Mouse (Mus musculus): ENCODE data around the gene Mpv17l2.

Mpv17l2 gene

DNA sequence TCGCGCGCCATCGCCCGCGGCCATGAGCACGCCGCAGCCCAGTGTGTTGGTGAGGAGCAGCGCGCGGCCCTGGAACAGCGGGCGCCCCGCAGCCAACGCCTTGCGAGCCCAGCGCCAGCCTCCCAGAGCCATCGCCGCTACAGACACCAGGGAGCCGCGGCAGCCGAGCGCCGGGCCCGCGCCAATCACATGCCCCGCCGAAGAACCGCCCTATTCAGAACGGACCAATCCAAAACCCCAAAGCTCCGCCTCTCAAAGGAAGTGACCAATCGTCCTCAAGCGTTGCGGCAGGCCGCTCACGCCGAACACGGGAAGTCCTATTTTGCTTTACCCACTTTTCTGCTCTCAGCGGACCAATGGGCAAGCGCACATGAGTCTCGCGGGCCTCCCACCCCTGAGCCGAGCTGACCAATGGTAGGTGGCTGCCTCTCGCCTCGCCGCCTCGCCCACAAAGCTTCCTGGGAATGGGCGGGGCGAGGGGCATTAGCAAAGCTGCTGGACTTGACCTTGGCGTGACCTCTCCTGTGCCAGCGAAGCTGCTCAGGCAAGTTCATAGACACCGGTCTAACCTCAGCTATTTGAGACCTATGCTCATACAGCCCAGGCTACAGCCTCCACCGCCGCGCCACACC is at the start of gene Mpv17l2:
TSS of gene Mpv17l2 (minus strand) at position 172 of the 632 bp plus-strand sequence.
- DNase-seq: peak; percentile 98

DNA sequence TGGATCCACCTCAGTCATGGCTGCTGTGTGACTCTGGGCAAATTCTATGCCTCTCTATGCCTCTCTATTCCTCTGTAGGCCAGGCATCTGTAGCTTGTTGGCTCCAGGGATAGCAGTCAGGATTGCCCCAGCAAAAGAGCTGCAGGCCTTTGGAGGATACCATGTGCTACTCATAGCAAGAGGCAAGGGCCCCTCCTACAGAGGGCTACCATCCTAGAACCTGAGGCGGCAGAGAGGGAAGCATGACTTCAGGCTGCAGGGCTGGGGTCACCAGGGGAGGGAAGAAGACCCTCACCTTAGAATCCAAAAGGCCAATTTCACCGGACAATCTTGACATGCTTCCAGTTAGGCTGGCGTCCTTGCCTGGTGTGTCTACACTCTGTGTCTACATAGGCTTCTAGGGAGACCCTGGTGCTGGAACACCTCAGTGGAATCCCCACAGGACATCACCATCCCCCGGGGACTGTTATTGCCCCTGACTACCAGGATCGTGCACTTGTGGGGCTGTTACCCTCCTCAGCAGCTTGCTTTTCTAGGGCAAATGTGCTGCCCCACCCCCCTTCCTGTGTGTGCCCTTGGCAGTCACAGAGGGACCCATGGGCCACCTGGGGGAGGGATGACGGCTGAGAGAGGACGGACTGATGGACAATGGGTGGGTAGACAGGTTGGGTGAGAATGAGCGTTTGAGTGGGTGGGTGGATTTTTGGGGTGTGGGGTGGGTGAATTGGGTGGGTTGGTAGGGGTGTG is 48.4 kb upstream of the Mpv17l2 start:
- DNase-seq: no peak

DNA sequence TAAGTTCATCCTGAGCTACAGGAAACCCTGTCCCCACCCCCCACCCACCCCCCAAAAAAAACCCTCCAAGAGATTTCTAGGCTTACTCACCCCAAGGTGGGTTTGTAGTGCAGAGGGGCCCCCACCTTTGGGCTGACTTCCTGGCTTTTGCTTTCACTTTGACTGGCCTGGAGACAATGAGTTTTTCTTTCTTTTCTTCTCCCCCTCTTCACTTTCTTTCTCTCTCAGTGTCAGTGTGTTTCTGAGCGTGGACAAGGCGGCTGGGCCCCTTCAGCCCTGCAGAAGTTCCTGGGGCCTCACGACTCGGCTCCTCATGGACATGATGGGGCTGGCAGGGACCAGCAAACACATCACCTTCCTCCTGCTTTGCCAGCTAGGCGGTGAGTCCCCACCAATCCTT is 47.5 kb upstream of the Mpv17l2 start, which contains the start of gene Il12rb1:
TSS of gene Il12rb1 (plus strand) at position 211 of the 400 bp plus-strand sequence.
- DNase-seq: no peak

DNA sequence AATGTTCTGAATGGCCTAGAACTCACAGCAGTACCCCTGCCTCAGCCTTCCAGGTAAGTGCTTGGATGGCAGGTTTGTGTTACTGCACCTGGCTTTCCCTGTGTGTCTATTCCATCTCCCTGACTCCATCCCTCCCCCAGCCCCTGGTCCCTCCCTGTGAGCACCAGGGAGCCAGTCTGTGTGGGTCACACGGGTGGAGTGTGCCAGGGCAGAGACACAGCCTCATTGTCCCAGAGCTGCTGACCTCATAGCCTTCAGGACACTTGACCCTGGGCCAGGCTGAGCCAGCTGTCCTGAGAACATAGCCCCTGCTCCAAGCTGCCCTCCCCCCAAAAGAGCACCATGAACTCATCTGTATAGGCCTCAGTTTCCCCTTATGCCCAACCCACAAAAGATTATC is 46.6 kb upstream of the Mpv17l2 start:
- DNase-seq: no peak

DNA sequence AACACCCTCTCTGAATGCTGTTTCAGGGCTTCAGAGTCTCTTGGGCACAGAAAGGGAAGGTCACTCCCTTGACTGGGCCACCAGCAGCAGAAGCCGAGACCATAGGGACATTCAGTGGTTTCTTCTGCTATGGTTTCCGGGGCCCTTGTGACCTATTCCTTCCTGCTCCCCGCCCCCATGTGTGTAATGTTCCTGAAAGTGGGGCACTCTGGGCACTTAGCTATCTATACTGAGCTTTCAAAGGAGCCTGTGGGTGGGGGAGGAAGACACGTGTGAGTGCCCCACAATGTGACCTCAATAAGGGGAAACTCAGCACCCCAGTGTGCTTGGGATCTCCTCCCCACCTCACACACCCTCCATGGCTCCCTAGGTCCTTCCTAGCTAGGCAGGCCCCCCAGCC is 45.8 kb upstream of the Mpv17l2 start:
- DNase-seq: no peak

DNA sequence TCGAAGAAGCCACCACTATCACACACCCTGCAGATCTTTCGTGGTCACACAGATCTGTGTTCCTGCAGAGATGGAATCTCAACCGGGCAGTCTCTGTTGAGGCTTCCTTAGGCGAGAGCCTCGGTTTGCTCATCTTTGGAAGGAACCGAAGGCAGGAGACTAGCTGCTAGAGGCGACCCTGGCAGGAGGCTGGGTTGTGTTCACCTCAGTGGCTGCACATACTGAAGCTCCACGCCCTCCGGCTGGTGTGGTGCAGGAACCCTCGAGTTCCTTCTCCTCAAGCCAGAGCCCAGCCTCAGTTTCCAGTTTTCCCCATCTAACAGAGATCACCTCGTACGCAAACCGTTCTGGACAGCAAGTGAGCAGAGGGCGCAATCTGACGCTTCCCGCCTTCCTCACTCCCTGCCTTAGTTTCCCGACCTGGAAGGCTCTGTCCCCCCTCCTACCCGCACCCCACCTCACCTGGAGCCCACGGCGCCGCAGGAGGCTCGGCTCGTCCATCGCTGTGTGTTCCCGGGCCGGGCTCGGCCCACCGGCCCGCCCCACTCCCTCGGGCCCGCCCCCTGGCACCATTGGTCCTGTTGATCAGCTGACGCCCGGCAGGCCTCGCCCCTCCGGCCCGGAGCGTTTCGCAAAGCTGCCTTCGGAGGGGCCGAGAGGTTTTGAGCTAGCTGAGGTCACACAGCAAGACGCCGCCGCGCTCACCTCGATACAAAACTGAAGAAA is 43.9 kb upstream of the Mpv17l2 start, which contains the start of gene Mast3:
TSS of gene Mast3 (minus strand) at position 574 of the 726 bp plus-strand sequence.
- DNase-seq: peak; percentile 88

DNA sequence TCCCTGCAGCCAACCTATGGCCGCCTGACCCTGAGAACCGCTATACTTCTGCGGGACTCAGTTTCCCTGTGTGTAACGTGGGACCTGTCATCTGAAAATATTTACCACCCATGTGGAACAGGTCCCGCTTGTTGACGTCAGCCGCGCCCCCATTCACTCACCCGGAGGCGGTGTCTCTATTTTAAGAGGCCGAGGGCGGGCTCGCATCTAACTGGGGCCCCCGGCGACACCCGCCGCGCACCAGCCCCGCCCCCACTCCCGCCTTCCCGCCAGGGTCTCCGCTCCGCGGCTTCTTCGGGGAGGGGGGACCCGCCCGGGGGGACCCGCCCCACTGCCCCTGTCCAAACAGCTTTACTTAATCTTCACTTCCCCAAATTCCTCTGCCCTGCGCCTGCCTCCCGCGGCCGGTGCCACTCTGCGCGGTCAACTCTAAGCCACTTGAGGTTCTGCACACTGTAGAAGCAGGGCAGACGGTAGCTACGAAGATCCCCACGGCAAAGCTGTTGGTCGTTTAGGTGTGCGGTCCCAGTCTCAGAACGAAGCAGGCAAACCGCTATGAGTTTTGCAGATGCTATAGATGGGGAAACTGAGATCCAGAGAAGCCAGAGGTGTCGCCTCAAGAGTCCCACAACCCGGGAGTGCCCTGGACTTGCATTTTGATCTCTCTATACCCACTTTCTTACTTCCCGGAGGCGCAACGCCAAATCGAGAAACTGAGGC is 43.2 kb upstream of the Mpv17l2 start:
- peak; percentile 79 for DNase-seq

DNA sequence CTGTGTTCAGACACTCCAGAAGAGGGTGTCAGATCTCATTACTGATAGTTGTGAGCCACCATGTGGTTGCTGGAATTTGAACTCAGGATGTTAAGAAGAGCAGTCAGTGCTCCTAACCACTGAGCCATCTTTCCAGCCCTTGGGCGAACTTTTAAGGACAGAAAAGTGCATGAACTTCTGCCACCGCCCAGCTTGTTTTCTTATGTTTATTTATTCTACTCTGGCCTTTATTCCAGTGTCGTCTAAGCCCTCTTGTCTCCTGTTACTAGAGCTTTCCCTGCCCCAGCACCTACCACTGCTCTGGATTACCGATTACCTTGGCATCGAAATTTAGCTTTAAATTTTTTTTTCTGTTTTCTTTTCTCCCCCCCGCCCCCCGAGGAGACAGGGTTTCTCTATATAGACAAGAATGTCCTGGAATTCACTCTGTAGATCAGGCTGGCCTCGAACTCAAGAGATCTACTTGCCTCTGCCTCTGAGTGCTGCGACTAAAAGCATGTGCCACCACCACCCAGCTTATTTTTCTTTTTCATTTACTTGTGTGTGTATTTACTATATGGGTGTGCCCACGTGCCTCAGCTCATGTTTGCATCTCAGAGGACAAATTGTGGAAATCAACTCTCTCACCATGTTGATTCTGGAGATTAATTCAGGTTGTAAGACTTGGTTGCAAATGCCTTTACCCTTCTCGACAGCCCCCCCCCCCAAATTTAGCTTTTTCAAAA is 42.2 kb upstream of the Mpv17l2 start:
- no peak for DNase-seq

DNA sequence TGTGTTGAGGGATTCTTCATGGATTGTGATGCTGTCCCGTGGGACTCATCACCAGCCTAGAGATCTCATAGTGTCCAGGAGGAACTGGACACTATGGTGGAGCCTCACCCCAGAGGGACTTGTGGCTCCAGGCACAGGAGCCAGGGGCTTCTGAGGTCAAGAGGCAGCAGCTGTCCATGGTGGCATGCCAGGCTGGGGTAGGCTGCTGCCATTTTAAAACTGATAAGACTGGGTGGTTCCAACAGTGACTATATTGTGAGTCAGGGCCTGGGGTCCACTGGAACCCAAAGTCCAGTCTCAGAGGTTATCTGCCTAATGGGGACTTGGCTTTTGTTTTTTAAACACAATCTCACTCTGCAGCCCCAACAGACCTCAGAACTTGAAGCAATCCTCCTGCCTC is 41.1 kb upstream of the Mpv17l2 start:
- no peak for DNase-seq

DNA sequence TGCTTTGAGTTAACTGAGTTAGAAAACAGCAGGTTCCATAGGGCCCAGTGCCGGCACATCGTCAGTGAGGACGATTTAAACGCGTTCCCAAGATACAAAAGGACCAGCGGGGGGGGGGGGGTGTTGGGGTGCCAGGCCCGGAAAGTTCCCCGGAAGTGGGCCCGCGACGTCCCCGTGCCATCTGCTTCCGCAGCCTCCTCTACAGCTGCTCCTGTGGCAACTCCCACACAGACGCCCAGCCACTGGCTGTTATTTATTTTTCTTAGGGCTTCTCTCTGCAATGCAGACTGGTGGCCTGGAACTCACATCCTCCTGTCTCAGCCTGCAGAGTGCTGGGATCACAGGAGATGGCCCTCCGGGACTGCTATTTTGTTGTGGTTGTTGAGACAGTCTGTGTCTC is 40.4 kb upstream of the Mpv17l2 start:
- DNase-seq: peak; percentile 81

DNA sequence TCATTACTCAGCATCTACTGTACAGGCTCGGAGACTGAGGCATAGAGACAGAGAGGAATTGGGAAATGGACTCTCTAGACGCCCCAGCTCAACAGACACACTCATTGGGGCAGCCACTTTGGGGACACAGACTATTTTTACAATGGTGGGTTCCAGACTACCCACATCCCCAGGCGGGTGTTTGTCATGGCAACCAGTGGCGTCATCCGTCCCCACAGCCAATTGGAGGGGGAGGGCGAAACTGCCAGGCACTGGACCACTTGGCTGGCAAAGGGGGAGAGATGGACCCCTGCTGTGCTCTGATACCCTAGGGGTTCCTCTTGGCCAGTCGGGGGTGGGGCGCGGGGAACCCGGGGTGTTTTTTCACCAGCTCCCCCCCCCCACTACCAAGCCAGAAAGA is 39.9 kb upstream of the Mpv17l2 start:
- DNase-seq: peak; percentile 75

DNA sequence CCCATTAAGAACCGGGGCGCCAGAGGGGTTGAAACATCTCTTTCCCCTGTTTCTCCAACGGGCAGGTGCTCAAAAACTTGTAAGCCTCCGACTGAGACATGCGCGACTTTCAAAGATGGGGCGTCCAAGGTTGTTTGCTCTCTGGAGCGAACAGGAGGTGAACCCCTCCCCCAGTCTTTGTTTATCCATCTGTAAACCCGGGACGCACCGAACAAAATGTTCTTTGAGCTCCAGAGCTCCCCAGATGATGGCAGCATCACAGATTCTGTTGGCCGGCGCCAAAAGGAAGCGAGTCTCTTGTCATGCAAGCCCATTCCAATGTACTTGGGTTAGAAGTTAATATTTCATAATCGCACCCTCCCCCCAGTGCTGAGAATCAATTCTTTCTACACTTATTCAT is 37.5 kb upstream of the Mpv17l2 start:
- no peak for DNase-seq

DNA sequence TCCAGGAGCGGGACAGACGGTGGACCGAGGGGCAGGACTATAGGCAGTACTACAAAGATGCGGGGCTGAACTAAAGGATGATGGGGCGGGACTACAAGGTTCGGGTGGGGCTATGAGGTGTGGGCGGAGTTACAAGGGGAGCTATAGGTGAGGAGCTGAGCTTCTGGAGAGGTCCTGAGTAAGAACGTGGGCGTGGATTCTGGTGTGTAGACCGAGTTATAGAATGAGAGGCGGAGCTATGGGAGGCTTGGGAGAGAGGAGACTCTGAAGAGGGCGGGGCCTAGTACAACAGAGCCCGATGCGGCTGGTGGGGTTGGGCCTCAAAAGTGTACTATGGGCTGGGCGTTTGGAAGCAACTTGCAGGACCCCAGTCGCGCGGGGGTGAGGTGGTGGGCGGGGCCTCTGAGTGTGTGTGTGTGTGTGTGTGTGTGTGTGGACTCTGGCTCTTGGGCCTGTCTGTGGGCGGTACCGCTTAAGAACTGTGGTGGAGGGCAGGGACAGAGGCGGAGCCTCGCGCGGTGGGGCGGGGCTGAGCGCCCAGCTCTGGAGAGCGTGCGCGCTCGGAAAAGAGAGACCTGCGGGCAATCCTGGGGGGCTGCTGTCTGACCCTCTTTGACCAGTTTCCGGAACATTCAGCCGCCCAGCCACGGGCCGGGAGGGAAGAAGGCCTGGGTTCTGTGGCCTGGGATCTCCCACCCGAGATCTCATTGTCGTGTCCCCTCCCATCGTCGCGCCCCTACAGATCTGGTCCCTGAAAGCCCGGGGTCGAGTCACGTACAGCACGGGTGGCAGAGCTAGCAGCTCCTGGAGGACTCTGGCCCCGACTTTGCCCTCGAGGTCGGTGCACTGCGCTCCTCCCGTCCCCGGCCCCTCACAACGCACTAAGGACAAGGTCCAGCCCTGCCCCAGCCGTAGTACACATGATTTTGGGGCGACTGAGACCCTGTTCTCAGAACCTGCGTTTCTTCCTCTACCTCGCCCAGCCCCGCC is 36.6 kb upstream of the Mpv17l2 start:
- peak; percentile 87 for DNase-seq

DNA sequence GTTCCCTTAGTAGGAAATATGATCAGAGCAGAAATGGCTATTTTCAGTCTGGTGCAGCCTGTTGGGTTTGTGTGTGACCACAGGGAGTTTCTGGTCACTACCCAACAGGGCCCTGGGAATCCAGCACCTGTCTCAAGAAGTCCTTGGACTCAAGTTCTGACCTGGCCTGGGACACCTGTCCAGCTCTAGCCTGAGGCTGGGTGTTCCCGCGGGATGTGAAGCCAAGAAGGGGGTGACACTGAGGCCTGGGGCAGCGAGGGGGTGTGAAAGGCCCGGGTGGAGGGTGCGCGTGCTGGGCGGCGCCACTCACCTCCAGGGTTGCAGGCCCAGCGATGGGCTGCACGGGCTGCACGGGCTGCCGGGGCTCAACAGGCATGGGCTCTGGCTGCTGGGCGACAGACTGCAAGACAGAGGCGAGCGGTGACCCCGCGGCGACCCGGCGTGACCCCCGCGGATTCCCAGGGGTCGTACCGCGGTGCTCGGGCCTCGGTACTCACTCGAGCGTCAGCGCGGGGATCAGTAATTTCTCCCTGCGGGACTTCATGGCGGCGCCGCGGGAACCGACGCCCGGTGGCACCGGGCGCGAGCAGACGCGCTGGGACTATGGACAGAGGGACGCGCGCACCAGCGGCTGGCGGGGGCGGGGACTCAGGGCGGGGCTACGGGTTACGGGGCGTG is 35.8 kb upstream of the Mpv17l2 start:
- DNase-seq: no peak

DNA sequence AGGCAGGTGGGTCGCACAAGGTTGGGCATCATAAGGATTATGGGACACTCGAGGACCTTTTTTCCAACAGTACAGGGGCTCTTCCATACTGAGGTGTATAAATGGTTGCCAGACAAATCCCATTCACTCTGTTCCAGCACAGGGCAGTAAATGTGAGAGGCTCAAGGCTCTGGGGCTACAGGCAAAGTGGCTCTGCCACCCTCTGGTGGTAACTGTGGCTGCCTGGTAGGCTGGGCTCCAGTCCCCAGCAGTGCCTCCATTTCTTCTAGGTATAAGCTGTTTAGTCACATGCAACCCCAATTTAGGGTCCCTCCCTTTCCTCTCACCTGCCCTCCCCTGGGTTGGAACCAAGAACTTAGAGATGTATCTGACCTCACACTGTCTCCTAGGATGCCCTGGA is 34.6 kb upstream of the Mpv17l2 start:
- no peak for DNase-seq

DNA sequence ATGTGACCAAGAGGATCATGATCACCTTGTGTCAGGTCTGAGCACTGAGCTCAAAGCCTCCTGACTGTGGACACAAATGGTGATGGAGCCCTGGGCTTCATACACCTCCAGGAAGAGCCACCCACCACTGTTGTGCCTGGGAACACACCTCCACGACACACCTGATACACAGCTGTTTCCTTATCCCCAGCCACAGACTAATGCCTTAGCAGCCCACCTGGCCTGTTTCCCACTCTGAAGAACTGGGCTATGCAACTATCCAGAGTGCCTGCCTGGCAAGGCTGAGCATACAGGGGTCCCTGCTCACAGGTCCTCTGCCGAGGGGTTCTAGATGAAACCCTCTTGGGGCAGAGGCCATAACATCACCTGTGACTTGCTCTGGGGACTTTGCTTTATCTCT is 33.5 kb upstream of the Mpv17l2 start:
- no peak for DNase-seq

DNA sequence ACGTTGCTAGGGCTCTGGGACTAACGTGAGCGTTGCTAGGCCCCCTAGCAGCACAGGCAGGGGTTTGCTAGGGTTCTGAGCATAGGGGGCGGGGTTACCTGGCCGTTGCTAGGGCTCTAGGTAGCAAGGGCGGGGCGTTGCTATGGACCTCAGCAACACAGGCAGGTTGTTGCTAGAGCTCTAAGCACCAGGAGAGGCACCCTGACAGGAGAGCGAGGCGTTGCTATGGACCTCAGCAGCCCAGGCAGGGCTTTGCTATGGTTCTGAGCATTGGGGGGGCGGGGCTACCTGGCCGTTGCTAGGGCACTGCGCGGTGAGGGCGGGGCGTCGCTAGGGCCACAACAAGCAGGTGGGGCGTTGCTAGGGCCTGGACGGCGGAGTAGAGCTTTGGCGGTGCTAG is 32.0 kb upstream of the Mpv17l2 start:
- DNase-seq: no peak

DNA sequence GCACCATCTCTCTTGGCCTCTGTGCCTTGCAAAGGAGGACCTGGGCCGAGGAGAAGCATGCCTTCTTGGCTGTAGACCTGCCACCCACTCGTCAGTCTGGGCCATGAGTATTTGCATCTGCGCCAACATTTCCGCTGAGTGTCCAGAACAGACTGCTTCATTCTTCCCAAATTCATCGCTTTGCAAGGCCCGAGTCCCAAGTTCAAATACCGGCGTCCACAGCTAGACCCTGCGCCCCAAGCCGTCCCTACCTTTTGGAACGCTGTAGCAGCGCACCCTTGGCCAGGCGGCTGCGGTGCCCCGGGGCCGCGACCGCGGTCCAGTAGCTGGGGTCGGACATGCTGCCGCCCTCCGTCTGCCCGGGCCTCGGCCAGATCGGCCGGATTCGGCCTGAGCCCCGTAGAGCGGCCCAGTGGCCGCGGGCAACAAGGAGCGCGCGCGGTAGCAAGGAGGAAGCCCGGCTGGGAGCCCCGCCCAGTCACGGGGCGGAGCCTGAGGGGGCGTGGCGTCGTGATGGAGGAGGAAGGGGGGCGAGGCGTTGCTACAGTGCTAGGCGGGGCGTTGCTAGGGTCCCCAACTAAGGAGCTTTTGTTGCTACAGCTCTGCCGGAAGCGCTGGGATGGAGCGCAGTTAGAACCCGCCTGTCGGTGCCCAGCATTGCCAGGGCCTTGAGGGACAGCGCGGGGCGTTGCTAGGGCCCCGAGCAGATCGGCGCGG is 31.4 kb upstream of the Mpv17l2 start:
- DNase-seq: peak; percentile 98

DNA sequence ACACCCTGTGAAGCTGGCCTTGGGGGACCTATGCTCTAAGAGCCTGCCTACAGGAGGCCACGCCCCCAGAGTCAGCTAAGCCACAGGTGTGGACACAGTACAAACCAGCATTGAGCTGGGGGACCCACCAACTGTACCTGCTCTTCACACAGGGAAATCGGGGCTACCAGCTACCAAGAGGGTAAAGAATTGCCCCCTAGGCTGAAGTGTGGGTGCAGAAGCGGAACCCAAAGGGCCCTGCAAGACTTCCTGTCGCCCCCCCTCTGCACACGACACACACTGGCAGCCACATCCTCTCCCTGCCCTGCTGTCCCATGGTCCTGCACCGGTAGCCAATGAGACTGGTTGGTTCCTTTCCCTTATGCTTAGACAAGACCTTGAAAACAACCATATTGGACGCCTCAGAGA is 30.6 kb upstream of the Mpv17l2 start:
- no peak for DNase-seq

DNA sequence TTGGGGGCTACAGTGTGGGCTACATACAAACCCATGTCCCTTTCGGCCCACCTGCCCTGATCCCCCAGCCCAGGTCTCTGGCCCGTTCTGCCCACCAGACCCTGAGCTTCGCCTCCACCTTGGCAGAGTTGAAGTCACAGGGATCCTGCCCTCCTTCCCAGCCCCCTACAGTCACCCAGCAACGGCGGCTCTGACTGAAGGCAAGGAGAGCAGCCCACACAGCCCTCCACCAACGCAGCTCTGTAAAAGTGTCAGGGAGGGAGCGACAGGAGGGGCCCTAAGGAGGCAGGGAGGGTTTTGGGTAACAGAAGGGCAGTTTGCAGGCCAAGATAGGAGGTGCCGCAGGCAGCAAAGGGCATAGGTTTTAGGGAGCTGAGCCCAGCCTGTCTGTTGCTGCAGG is 30.1 kb upstream of the Mpv17l2 start:
- DNase-seq: no peak

All from right cerebral cortex, postnatal 25 days (tissue).